Mouse (Mus musculus): ENCODE measurements around the gene Pappa2. TPM values are rescaled to one million over a fixed set of nuclear protein-coding genes. Genes with fewer than 3 reads are reported as not detected.
A peak's percentile ranks its signal among the peaks of the same experiment; 100 is the strongest.

The Pappa2 gene
- polyA plus RNA-seq, 1 experiment = 0.25 TPM

DNA sequence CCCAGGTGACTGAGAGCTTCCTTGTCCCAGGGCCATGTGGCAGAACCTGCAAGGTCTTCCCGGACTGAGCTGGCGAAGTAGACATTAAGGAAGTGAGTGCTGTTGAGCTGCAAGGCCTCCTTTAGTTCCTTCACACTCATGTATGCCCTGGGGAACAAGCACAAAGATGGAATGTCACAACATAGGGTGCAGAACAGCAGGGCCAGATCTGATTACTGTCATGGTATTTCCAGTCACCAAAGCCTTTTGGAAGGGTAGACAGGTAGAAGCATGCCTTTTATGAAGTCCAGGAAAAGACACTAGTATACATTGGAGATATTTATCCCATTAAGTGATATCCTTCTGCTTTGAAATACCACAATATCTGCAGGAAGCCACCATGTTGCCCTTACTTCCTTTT is 108.9 kb downstream of the Pappa2 start:
- Histone ChIP-seq H3K4me1 (ENCODE audit: control insufficient read depth, insufficient read depth, low read length) (no peaks in the 10 kb centered on the region), H3K4me3 (ENCODE audit: insufficient read depth, low read length) (no peak overlapping the region), H3K27ac (ENCODE audit: insufficient read depth, low read length) (no peak overlapping the region)
- TF ChIP-seq CTCF (IDR thresholded peaks at IDR 0.05; ENCODE audit: extremely low read depth, insufficient read depth, low read length) (no peak), POLR2A (IDR thresholded peaks at IDR 0.05; ENCODE audit: extremely low read depth, insufficient read depth, low read length) (no peak)

DNA sequence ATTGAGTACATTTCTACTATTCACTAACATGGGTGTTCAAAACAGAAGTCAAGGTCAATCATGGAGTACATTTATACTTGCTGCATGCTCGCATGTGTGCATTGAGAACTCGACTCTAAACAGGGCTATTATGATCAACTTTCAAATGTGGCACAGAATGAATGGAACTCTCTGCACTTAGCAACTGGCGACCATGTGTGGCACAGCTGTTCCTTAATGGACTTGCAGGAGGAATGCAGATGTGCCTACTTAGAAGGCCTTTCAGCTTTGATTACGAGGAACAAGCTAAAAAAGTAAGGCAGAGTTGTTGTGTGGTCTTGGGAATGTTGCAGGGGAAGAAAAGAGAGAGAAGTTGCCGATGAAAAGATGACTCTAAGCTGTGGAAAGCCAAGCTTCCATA is 120.1 kb downstream of the Pappa2 start:
- no peak for TF ChIP-seq POLR2A (IDR thresholded peaks at IDR 0.05; ENCODE audit: extremely low read depth, insufficient read depth, low read length)
- no peak for TF ChIP-seq CTCF (IDR thresholded peaks at IDR 0.05; ENCODE audit: extremely low read depth, insufficient read depth, low read length)

DNA sequence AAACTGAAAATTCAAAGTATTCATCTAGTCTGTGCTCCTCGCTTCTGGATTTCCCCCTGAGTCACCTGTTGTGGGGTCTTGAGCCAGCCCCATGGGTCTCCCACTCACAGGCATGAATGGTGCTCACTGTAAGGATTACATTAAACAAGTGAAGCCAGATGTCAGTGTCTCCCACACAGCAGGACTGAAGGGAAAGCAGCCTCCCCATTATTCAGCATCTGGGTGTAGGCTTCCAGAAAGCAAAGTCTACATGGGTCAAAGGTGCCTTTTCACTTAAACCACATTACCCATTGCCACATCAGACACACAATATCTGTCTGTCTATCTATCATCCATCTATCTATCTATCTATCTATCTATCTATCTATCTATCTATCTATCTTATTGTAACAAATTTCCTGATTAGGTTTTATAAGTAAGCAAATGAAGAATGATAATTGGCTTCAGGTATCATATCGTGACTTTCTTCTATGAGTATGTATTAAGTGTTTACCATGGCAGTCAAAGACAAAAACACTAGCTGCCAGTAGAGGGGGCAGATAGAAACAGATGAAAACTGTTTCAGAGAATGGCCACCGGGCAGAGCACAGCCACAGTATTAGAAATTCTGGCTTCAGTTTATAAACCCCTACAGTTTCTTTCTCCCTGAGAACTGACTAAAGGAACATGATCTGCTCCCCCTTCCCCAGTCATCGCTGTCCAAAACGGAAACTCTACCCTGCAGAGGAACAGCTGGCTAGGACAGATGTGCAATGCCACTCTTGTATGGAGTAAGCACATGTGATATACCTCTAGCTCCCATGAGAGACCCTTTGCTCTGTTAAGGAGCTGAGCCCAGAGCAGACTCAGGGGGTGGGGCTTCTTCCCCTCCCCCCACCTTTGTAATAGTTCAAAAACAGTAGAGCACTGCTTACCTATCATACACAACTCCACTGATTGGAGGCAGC is 126.1 kb downstream of the Pappa2 start:
- no peak for TF ChIP-seq POLR2A (IDR thresholded peaks at IDR 0.05; ENCODE audit: extremely low read depth, insufficient read depth, low read length)
- no peak for TF ChIP-seq CTCF (IDR thresholded peaks at IDR 0.05; ENCODE audit: extremely low read depth, insufficient read depth, low read length)
- H3K27ac ChIP-seq (ENCODE audit: insufficient read depth, low read length) = no peak overlapping the region
- no peak overlapping the region for H3K4me3 ChIP-seq (ENCODE audit: insufficient read depth, low read length)
- H3K4me1 ChIP-seq (ENCODE audit: control insufficient read depth, insufficient read depth, low read length) = no peaks in the 10 kb centered on the region

More for the DNA sequence above, 120.1 kb downstream of the Pappa2 start:
- no peak overlapping the region for H3K4me3 ChIP-seq (ENCODE audit: insufficient read depth, low read length)
- H3K27ac ChIP-seq (ENCODE audit: insufficient read depth, low read length) = no peak overlapping the region; the same call in 1 of the 2 replicates
- no peaks in the 10 kb centered on the region for H3K4me1 ChIP-seq (ENCODE audit: control insufficient read depth, insufficient read depth, low read length)

DNA sequence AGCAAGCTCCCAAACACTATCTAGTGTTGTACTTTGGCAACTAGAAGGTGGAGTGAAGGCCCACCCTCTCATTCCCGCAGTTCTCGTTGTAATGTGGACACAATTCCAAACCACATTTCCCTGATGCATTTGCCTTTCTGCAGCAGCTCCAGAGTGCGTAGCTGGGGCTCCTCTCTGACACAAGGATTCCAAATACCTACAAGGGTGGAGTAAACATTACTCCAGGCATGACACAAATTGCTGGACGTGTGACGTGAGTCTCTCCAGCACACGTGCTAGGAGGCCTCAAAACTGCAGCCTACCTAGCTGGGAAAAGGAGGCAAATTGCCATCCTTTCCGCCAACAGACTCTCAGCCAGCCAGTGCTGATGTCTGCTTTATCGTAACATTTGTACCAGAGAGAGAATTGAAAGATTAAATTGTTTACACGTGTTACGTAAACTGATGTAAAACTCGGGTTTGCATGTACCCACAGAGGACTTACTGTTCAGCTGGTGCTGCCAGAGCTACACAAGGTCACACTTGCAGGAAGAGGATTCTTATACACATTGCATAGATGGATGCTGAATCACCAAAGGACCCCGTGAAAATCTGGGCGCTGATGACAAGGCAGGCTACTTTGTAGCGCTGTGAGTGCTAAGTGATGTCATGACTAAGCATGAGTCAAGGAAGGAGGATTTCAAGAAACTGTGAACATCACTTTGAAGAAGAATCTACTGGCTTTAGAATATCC is 127.3 kb downstream of the Pappa2 start:
- H3K4me3 ChIP-seq (ENCODE audit: insufficient read depth, low read length) = no peak overlapping the region
- H3K27ac ChIP-seq (ENCODE audit: insufficient read depth, low read length) = no peak overlapping the region
- H3K4me1 ChIP-seq (ENCODE audit: control insufficient read depth, insufficient read depth, low read length) = no peaks in the 10 kb centered on the region
- TF ChIP-seq POLR2A (IDR thresholded peaks at IDR 0.05; ENCODE audit: extremely low read depth, insufficient read depth, low read length) (no peak), CTCF (IDR thresholded peaks at IDR 0.05; ENCODE audit: extremely low read depth, insufficient read depth, low read length) (no peak)

DNA sequence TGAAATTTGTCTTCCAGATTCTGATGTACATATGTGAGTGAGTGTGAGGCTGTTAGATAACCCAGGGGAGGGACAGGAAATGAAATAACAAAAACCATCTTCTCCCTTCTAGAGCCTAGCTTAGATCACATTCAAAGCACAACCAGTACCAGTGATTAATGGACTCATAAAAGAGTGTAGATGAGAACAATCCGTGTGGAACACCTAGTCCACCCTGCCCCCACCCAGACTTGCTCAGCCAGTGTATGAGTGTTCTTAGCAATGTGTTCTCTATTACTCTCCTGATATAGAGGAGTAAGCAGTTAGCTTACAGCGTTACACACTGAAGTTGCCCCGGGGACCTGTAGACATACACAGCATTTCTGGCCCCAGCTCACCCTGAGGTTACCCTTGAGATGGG is 129.8 kb downstream of the Pappa2 start:
- no peak overlapping the region for H3K27ac ChIP-seq (ENCODE audit: insufficient read depth, low read length)
- no peak overlapping the region for H3K4me3 ChIP-seq (ENCODE audit: insufficient read depth, low read length)
- TF ChIP-seq CTCF (IDR thresholded peaks at IDR 0.05; ENCODE audit: extremely low read depth, insufficient read depth, low read length) (no peak), POLR2A (IDR thresholded peaks at IDR 0.05; ENCODE audit: extremely low read depth, insufficient read depth, low read length) (no peak)
- no peaks in the 10 kb centered on the region for H3K4me1 ChIP-seq (ENCODE audit: control insufficient read depth, insufficient read depth, low read length)

DNA sequence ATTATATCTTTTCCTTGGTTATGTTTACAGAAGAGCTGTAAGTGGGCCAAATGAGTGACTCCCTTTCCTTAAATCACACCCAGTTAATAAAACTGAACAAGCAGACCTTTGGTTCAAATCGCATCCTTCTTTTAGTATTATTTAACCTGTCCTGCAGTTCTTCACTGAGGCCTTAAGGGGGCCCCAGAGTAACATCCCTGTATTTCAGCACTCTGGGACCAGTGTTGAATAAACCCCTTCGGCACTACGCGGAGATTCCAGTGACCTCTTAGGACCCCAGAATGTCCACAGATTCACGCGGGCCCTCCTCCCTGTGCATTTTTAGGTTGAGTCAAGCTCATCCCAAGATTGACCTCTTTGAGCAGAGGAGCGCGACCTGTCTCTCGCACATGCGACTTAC is 135.7 kb downstream of the Pappa2 start:
- TF ChIP-seq CTCF (IDR thresholded peaks at IDR 0.05; ENCODE audit: extremely low read depth, insufficient read depth, low read length) (peak; percentile 19; the same call in 1 of the 2 replicates), POLR2A (IDR thresholded peaks at IDR 0.05; ENCODE audit: extremely low read depth, insufficient read depth, low read length) (no peak)
- no peak overlapping the region for H3K4me3 ChIP-seq (ENCODE audit: insufficient read depth, low read length)
- H3K27ac ChIP-seq (ENCODE audit: insufficient read depth, low read length) = no peak overlapping the region
- no peaks in the 10 kb centered on the region for H3K4me1 ChIP-seq (ENCODE audit: control insufficient read depth, insufficient read depth, low read length)

DNA sequence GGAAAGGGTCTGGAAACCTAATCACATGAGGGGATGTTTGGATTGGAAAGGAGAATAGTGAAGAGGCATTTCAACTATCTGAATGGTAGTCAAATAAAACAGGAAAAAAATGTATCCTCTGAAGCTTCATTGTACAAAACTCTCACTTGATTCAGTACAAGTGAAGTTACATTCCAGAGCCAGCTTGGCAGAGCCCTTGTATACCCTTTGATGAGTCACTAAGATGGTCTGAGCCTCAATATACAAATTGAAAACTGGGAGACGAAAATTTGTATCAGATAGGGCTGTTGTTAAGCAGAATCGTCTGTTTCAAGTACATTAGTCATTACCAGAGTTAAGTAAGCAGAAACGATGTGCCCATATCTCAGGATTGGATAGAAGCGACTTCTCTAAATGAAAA is 143.1 kb downstream of the Pappa2 start:
- H3K4me3 ChIP-seq (ENCODE audit: insufficient read depth, low read length) = no peak overlapping the region
- TF ChIP-seq CTCF (IDR thresholded peaks at IDR 0.05; ENCODE audit: extremely low read depth, insufficient read depth, low read length) = no peak
- TF ChIP-seq POLR2A (IDR thresholded peaks at IDR 0.05; ENCODE audit: extremely low read depth, insufficient read depth, low read length) = no peak
- H3K4me1 ChIP-seq (ENCODE audit: control insufficient read depth, insufficient read depth, low read length) = no peaks in the 10 kb centered on the region
- H3K27ac ChIP-seq (ENCODE audit: insufficient read depth, low read length) = no peak overlapping the region

DNA sequence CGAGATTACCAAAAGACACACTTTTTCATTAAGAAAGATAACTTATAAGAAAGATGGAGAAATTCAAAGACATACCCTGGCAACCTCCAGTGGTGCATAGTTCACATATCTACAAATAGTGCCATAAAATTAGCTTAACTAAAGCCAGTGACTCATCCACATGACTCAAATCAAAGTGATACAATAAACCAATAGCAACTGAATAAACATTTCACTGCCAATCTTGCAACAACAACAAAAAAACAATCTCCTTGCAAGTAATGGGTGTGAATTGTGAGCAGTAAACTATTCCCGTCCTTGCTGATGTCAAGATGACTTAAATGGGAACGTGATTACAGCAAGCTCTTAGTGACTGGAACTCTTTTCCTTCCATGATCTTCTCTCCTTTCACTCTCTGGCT is 150.1 kb downstream of the Pappa2 start:
- H3K4me1 ChIP-seq (ENCODE audit: control insufficient read depth, insufficient read depth, low read length) = no peaks in the 10 kb centered on the region
- no peak overlapping the region for H3K4me3 ChIP-seq (ENCODE audit: insufficient read depth, low read length)
- TF ChIP-seq CTCF (IDR thresholded peaks at IDR 0.05; ENCODE audit: extremely low read depth, insufficient read depth, low read length) (no peak), POLR2A (IDR thresholded peaks at IDR 0.05; ENCODE audit: extremely low read depth, insufficient read depth, low read length) (no peak)
- no peak overlapping the region for H3K27ac ChIP-seq (ENCODE audit: insufficient read depth, low read length)

DNA sequence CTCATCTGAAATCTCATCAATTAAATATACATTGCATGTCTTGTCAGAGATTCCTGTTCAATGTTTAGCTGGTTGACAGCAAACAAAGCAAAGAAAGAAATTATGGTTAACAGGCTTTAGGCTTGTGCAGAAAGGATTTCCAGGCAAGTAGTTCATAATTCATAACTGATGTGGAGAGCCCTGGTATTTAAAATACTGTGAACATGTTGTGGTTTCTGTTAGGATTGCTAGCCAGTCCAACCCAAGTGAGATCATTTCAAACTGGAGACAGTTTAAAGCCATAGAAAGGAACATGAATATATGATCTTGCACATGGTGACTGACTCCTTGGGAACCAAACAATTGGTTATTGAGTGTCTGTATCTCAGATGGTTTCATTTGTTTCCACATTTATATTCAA is 152.4 kb downstream of the Pappa2 start:
- no peak overlapping the region for H3K4me3 ChIP-seq (ENCODE audit: insufficient read depth, low read length)
- H3K27ac ChIP-seq (ENCODE audit: insufficient read depth, low read length) = no peak overlapping the region
- no peaks in the 10 kb centered on the region for H3K4me1 ChIP-seq (ENCODE audit: control insufficient read depth, insufficient read depth, low read length)
- TF ChIP-seq POLR2A (IDR thresholded peaks at IDR 0.05; ENCODE audit: extremely low read depth, insufficient read depth, low read length) = no peak
- no peak for TF ChIP-seq CTCF (IDR thresholded peaks at IDR 0.05; ENCODE audit: extremely low read depth, insufficient read depth, low read length)

Data from cortical plate, adult 2 months (tissue).